Mouse (Mus musculus) adipocyte (in vitro differentiated cells): ENCODE data around the gene Pgf.
"Not testable (repeated sequence)": the region's sequence is repeated elsewhere in the genome, so short reads cannot be mapped to it uniquely, and the experiment has no call there.

Source experiments
- DNase-seq: peaks from one replicate; pipeline ENCODE4 v3.0.0-alpha.2; 2016; ENCODE audit warnings: low spot score

Pgf gene

GRCm38 (mm10) chr12:85157797-85158460 lies 19.7 kb downstream of the Pgf start:
- no peak for DNase-seq

- no peak for DNase-seq
Measured at GRCm38 (mm10) chr12:85156324-85156723, 21.3 kb downstream of the Pgf start.

- no peak for DNase-seq
Measured at GRCm38 (mm10) chr12:85153011-85153410, 24.6 kb downstream of the Pgf start.

- DNase-seq: no peak
Measured at GRCm38 (mm10) chr12:85151002-85151774, 26.4 kb downstream of the Pgf start, which contains the start of gene Rps6kl1. TSS of gene Rps6kl1 (minus strand) at chr12:85151264.

- DNase-seq: no peak
Measured at GRCm38 (mm10) chr12:85150321-85151001, 27.1 kb downstream of the Pgf start.

- no peak for DNase-seq
Measured at GRCm38 (mm10) chr12:85146881-85147280, 30.7 kb downstream of the Pgf start.

- DNase-seq: no peak
Measured at GRCm38 (mm10) chr12:85146355-85146754, 31.2 kb downstream of the Pgf start.

- DNase-seq: no peak
Measured at GRCm38 (mm10) chr12:85145630-85146029, 32.0 kb downstream of the Pgf start.

- DNase-seq: no peak
Measured at GRCm38 (mm10) chr12:85144821-85145220, 32.8 kb downstream of the Pgf start.

GRCm38 (mm10) chr12:85144276-85144675 lies 33.3 kb downstream of the Pgf start:
- not testable (repeated sequence) for DNase-seq

GRCm38 (mm10) chr12:85142803-85143202 lies 34.8 kb downstream of the Pgf start:
- peak; percentile 90 for DNase-seq

GRCm38 (mm10) chr12:85141096-85141495 lies 36.5 kb downstream of the Pgf start:
- DNase-seq: no peak

- no peak for DNase-seq
Measured at GRCm38 (mm10) chr12:85140036-85140701, 37.4 kb downstream of the Pgf start.

GRCm38 (mm10) chr12:85136627-85137026 lies 41.0 kb downstream of the Pgf start:
- no peak for DNase-seq

GRCm38 (mm10) chr12:85135513-85136470 lies 41.8 kb downstream of the Pgf start:
- peak; percentile 48 for DNase-seq

GRCm38 (mm10) chr12:85134043-85134794 lies 43.4 kb downstream of the Pgf start:
- DNase-seq: no peak

GRCm38 (mm10) chr12:85131361-85131760 lies 46.2 kb downstream of the Pgf start:
- no peak for DNase-seq

- DNase-seq: no peak
Measured at GRCm38 (mm10) chr12:85129426-85129978, 48.1 kb downstream of the Pgf start.

GRCm38 (mm10) chr12:85126986-85127603 lies 50.5 kb downstream of the Pgf start:
- DNase-seq: peak; percentile 68

GRCm38 (mm10) chr12:85124751-85125150 lies 52.8 kb downstream of the Pgf start:
- DNase-seq: no peak
